Mouse (Mus musculus) kidney, postnatal 0 days (tissue): ENCODE data around the gene Pyurf. TPM values are rescaled to one million over a fixed set of nuclear protein-coding genes. Genes with fewer than 3 reads are reported as not detected.

Source experiments
- ATAC-seq: fragments of 200-750 bp; cut with Nextera tagmentation; replicated peaks from 2 replicates; pipeline ENCODE4 v1.8.0; 2017; ENCODE audit warnings: low read depth, moderate number of reproducible peaks, moderate TSS enrichment, moderate library complexity; ENCODE audit not compliant: low FRiP score
- DNase-seq: peaks from one replicate; pipeline ENCODE4 v3.0.0-alpha.2; 2016; ENCODE audit warnings: low spot score
- H3K27ac ChIP-seq: fragments of 300-500 bp; sonication (generic); 2 replicates; pipeline ENCODE4 v1.5.1; 2014; ENCODE audit warnings: mild to moderate bottlenecking
- H3K27me3 ChIP-seq: fragments of 300-500 bp; sonication (generic); 2 replicates; pipeline ENCODE4 v1.6.1; 2014; ENCODE audit warnings: low read length, mixed read lengths; ENCODE audit not compliant: insufficient read depth
- H3K36me3 ChIP-seq: fragments of 300-500 bp; sonication (generic); 2 replicates; pipeline ENCODE4 v1.6.1; 2014; ENCODE audit warnings: low read length, mixed read lengths; ENCODE audit not compliant: insufficient read depth
- H3K4me1 ChIP-seq: fragments of 300-500 bp; sonication (generic); replicated peaks from 2 replicates; pipeline ENCODE4 v1.6.1; 2014; ENCODE audit warnings: antibody characterized with exemption, low read length, mixed read lengths; ENCODE audit not compliant: insufficient read depth
- H3K4me2 ChIP-seq: fragments of 300-500 bp; sonication (generic); 2 replicates; pipeline ENCODE4 v1.6.1; 2014; ENCODE audit warnings: mild to moderate bottlenecking, low read length, moderate library complexity, mixed read lengths
- H3K4me3 ChIP-seq: fragments of 300-500 bp; sonication (generic); replicated peaks from 2 replicates; pipeline ENCODE4 v1.5.1; 2014; ENCODE audit warnings: low read depth, low read length
- H3K9ac ChIP-seq: fragments of 300-500 bp; sonication (generic); 2 replicates; pipeline ENCODE4 v1.6.1; 2014; ENCODE audit warnings: low read depth, low read length
- H3K9me3 ChIP-seq: fragments of 300-500 bp; sonication (generic); replicated peaks from 2 replicates; pipeline ENCODE4 v1.6.1; 2016; ENCODE audit warnings: low read length, inconsistent platforms, mixed read lengths
- CTCF ChIP-seq: IDR thresholded peaks from 2 replicates; pipeline ENCODE4 v1.5.1; 2016; ENCODE audit warnings: antibody characterized with exemption, low read depth, mild to moderate bottlenecking, moderate library complexity
- WGBS: fragments of 180-500 bp; shearing (Covaris S2); extraction: QIAGEN DNeasy Blood & Tissue Kit; methylation state at CpG from one replicate; pipeline ENCODE4 v1.1.7; 2014; 5-methylcytosine and 5-hydroxymethylcytosine counted together
- polyA plus RNA-seq: library from polyadenylated mRNA; unstranded; fragments of >200 nt; fragmentation: Nextera tagmentation; extraction: Ambion mirVana; gene quantifications from 2 replicates; pipeline ENCODE4 v1.2.1, GENCODE M21; 2015

Pyurf gene
- polyA plus RNA-seq, 1 experiment from 2014 or later, result 31.6 TPM

- peak within 1 kb of the TSS; percentile 67 for H3K4me3 ChIP-seq
- DNase-seq (no peak), ATAC-seq (peak; percentile 2; the same call in 1 of the 2 replicates)
- no peaks in the 10 kb centered on the region for H3K27me3 ChIP-seq
- H3K4me1 ChIP-seq, result no peaks in the 10 kb centered on the region
- TF ChIP-seq CTCF, result no peak
- H3K9ac ChIP-seq, result peak within 1 kb of the TSS; percentile 82
- peak within 1 kb of the TSS; percentile 92 for H3K27ac ChIP-seq
- WGBS, result under 1% methylated on average over 10 of the region's 10 CpGs
- no peaks in the 10 kb centered on the region for H3K36me3 ChIP-seq
- H3K9me3 ChIP-seq, result no peaks in the 10 kb centered on the region
- H3K4me2 ChIP-seq, result peak within 1 kb of the TSS; percentile 64
Measured at GRCm38 (mm10) chr6:57702376-57702742, 10.5 kb upstream of the Pyurf start, which contains the start of gene Lancl2. Gene Lancl2, plus strand, starts transcription at chr6:57702540.

GRCm38 (mm10) chr6:57701686-57702085, 9.8 kb upstream of the Pyurf start:
- Histone ChIP-seq H3K36me3 (no peaks in the 10 kb centered on the region), H3K27ac (no peak overlapping the region), H3K4me3 (no peak overlapping the region), H3K9me3 (no peaks in the 10 kb centered on the region), H3K27me3 (no peaks in the 10 kb centered on the region), H3K9ac (no peak overlapping the region), H3K4me2 (peak overlapping the region; percentile 64; the same call in 1 of the 2 replicates), H3K4me1 (no peaks in the 10 kb centered on the region)
- DNase-seq (no peak), ATAC-seq (no peak)
- 73% methylated on average over 4 of the region's 4 CpGs for WGBS
- TF ChIP-seq CTCF, result no peak

- Histone ChIP-seq H3K4me2 (no peak overlapping the region), H3K27ac (no peak overlapping the region), H3K4me3 (no peak overlapping the region), H3K36me3 (no peaks in the 10 kb centered on the region), H3K27me3 (no peaks in the 10 kb centered on the region), H3K9me3 (no peaks in the 10 kb centered on the region), H3K4me1 (0 out of 2 replicates have a peak, but pooled peaks cover 11% of the 10 kb centered on the region), H3K9ac (no peak overlapping the region)
- DNase-seq, result no peak
- 61% methylated on average over 3 of the region's 3 CpGs for WGBS
- ATAC-seq, result no peak
- TF ChIP-seq CTCF, result no peak
Measured at GRCm38 (mm10) chr6:57693116-57693515, 1.2 kb upstream of the Pyurf start.

DNA sequence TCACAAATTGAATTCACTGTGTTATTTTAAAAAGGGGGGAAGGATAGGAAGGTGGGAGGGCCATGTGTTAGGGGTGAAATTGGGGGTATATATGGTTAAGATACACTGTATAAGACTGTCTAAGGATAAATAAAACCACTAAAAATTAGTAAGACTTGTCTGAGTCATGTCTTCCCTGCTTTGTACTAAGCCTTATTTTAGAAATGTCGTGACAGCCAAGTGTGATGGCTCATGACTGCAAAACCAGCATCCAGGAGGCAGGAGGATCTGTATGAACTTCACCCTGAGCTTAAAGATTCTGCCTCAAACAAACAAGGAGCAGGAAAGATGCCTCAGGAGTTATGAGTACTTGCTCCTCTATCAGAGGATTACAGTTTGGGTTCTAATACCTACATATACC, 7.7 kb downstream of the Pyurf start:
- no peaks in the 10 kb centered on the region for H3K27me3 ChIP-seq
- no peak for DNase-seq
- peaks cover 9% of the 10 kb centered on the region for H3K36me3 ChIP-seq
- no peak overlapping the region for H3K4me2 ChIP-seq
- no peak overlapping the region for H3K9ac ChIP-seq
- no peak for ATAC-seq
- no peak overlapping the region for H3K27ac ChIP-seq
- no peak overlapping the region for H3K4me3 ChIP-seq
- WGBS, result 86% methylated on average over 1 of the region's 1 CpGs
- no peak for TF ChIP-seq CTCF
- no peaks in the 10 kb centered on the region for H3K9me3 ChIP-seq
- H3K4me1 ChIP-seq, result no peaks in the 10 kb centered on the region

DNA sequence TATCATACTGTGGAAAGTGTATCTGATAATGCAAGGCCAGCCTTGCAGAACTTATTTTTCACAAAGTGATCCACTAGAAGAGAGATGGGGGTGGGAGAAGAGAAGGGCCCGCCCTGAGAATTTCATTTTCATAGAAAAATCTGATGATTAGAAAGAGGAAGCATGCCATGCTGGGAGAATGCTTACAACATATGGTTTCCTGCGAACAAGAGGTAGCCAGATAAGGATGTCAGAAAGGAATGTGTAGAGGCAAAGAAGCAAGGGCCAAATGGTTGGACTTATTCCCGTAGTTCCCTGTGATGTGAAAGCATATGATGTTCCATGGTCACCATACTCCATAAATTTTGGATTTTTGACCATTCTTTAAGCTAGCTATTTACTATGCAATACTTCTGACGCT, 30.6 kb downstream of the Pyurf start:
- no peak for ATAC-seq
- WGBS, result 69% methylated on average over 4 of the region's 4 CpGs
- H3K4me1 ChIP-seq, result no peaks in the 10 kb centered on the region
- no peak for TF ChIP-seq CTCF
- no peaks in the 10 kb centered on the region for H3K9me3 ChIP-seq
- no peaks in the 10 kb centered on the region for H3K36me3 ChIP-seq
- H3K27me3 ChIP-seq, result no peaks in the 10 kb centered on the region
- H3K9ac ChIP-seq, result no peak overlapping the region
- no peak overlapping the region for H3K4me3 ChIP-seq
- no peak for DNase-seq
- no peak overlapping the region for H3K27ac ChIP-seq
- no peak overlapping the region for H3K4me2 ChIP-seq

GRCm38 (mm10) chr6:57647256-57647655, 44.6 kb downstream of the Pyurf start:
- no peaks in the 10 kb centered on the region for H3K9me3 ChIP-seq
- no peak for ATAC-seq

GRCm38 (mm10) chr6:57641789-57642188, 50.1 kb downstream of the Pyurf start:
- Histone ChIP-seq H3K4me3 (no peak overlapping the region), H3K4me1 (no peaks in the 10 kb centered on the region), H3K4me2 (no peak overlapping the region), H3K27ac (no peak overlapping the region), H3K9ac (no peak overlapping the region), H3K9me3 (no peaks in the 10 kb centered on the region), H3K36me3 (no peaks in the 10 kb centered on the region), H3K27me3 (no peaks in the 10 kb centered on the region)
- WGBS, result 38% methylated on average over 4 of the region's 4 CpGs
- peak; percentile 2 for DNase-seq
- no peak for ATAC-seq
- no peak for TF ChIP-seq CTCF

More at GRCm38 (mm10) chr6:57647256-57647655, 44.6 kb downstream of the Pyurf start:
- no peak overlapping the region for H3K27ac ChIP-seq
- H3K9ac ChIP-seq, result no peak overlapping the region
- no peak for DNase-seq
- no peaks in the 10 kb centered on the region for H3K36me3 ChIP-seq
- WGBS, result 56% methylated on average over 1 of the region's 1 CpGs
- H3K4me3 ChIP-seq, result no peak overlapping the region
- no peak overlapping the region for H3K4me2 ChIP-seq
- H3K27me3 ChIP-seq, result no peaks in the 10 kb centered on the region
- no peak for TF ChIP-seq CTCF
- H3K4me1 ChIP-seq, result no peaks in the 10 kb centered on the region
